Mouse (Mus musculus) ZHBTc4 (cell line): Measurements from ENCODE around the gene Flot2.

ENCODE experiments used
- DNase-seq: peaks from one replicate; pipeline ENCODE4 v3.0.0-alpha.2; 2011; ENCODE audit warnings: low read depth, low spot score

Flot2 gene

DNA sequence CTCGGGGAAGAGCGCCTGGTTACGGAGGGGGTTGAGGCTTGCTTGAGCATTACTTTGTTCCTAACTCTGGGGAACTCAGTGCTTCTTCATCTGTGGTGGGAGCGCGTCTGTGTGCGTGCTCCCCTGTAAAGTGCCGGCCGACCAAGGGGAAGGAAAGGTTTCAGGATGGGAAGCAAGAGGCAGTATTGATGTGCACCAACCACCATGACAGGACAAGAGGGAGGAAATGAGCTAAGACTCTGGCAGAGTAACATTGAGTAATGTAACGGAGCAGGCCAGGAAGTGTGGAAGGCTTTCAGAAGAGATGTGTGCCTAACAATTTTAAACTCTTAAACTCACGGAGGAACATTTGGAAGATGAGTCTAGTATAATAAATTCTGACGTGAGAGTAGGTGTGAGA lies 63.0 kb downstream of the Flot2 start:
- DNase-seq = no peak

DNA sequence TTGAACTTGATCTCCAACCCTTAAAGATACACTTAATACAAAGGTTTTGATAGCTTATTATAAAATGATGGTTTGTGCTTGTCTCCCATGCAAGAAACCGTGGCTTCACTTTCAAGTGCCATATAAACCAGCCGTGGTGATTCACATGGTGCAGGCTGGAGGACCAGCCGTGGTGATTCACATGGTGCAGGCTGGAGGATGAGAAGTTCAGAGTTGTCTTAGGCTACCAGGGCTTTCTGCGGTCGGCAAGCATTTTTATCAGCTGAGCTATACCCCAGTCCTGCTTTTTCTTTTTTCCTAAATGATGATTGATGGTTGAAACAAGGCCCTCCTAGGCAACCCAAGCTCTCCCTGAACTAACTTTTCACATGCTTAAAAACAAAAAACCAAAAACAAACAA lies 64.4 kb downstream of the Flot2 start:
- DNase-seq = no peak

DNA sequence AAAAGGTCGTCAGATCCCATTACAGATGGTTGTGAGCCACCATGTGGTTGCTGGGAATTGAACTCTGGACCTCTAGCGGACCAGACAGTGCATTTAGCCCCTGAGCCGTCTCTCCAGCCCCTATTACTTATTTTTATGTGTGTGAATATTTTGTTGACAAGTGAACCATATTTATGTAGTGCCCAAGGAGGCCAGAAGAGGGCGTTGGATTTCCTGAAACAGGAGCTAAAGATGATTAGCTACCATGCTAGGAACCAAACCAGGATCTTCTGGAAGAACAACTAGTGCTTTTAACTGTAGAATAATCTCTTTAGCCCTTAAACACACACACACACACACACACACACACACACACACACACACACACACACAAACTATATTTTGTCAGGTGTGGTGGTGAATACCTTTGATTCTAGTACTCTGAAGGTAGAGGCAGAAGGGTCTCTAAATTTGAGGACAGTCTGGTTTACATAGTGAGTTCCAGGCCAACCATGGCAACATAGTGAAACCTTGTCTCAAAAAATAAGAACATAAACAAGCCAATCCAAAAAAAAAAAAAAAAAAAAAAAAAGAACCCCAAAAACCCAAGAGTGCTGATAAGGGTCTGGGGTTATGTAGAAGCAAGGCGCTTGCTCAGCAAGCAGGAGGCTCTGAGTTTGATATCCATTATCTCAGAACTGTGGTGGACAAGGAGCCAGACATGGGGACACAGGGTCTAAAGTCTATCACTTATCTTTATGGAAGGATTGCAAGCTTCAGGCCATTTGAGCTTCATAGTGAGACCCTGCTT lies 65.4 kb downstream of the Flot2 start:
- DNase-seq = peak; percentile 71

- DNase-seq = no peak
These were observed 66.8 kb downstream of the Flot2 start for GRCm38 (mm10) chr11:78104501-78104900.
